Mouse (Mus musculus) forebrain, embryonic 16.5 days (tissue): ENCODE measurements around the gene Tmem9. TPM values are rescaled to one million over a fixed set of nuclear protein-coding genes. Genes with fewer than 3 reads are reported as not detected.
A peak's percentile ranks its signal among the peaks of the same experiment; 100 is the strongest.

ENCODE experiments used
- ATAC-seq: fragments of 200-750 bp; cut with Nextera tagmentation; 2 replicates; pipeline ENCODE4 v1.8.0; 2017; ENCODE audit warnings: mild to moderate bottlenecking, moderate library complexity
- H3K27ac ChIP-seq: fragments of 300-500 bp; sonication (generic); 2 replicates; pipeline ENCODE4 v1.5.1; 2014; ENCODE audit warnings: low read length, control low read depth
- H3K27me3 ChIP-seq: fragments of 300-500 bp; sonication (generic); replicated peaks from 2 replicates; pipeline ENCODE4 v1.6.1; 2014; ENCODE audit warnings: low read length; ENCODE audit not compliant: control insufficient read depth, insufficient read depth
- H3K36me3 ChIP-seq: fragments of 300-500 bp; sonication (generic); 2 replicates; pipeline ENCODE4 v1.6.1; 2014; ENCODE audit not compliant: control insufficient read depth, insufficient read depth
- H3K4me1 ChIP-seq: fragments of 300-500 bp; sonication (generic); replicated peaks from 2 replicates; pipeline ENCODE4 v1.6.1; 2014; ENCODE audit warnings: low read length; ENCODE audit not compliant: control insufficient read depth, insufficient read depth
- H3K4me2 ChIP-seq: fragments of 300-500 bp; sonication (generic); 2 replicates; pipeline ENCODE4 v1.6.1; 2014; ENCODE audit warnings: mild to moderate bottlenecking, low read length, control low read depth
- H3K4me3 ChIP-seq: fragments of 300-500 bp; sonication (generic); replicated peaks from 2 replicates; pipeline ENCODE4 v1.5.1; 2014; ENCODE audit warnings: mild to moderate bottlenecking, low read length, control low read depth
- H3K9ac ChIP-seq: fragments of 300-500 bp; sonication (generic); replicated peaks from 2 replicates; pipeline ENCODE4 v1.6.1; 2014; ENCODE audit warnings: low read depth, low read length, control low read depth
- H3K9me3 ChIP-seq: fragments of 300-500 bp; sonication (generic); 2 replicates; pipeline ENCODE4 v1.6.1; 2016; ENCODE audit warnings: low read length; ENCODE audit not compliant: control insufficient read depth
- WGBS: fragments of 180-500 bp; shearing (Covaris S2); extraction: QIAGEN DNeasy Blood & Tissue Kit; methylation state at CpG from one replicate; pipeline ENCODE4 v1.1.7; 2014; 5-methylcytosine and 5-hydroxymethylcytosine counted together
- polyA plus RNA-seq: library from polyadenylated mRNA; unstranded; fragments of >200 nt; fragmentation: Nextera tagmentation; extraction: Ambion mirVana; gene quantifications from 2 replicates; pipeline ENCODE4 v1.2.1, GENCODE M21; 2015

Gene Tmem9
- polyA plus RNA-seq, 1 experiment from 2014 or later = 146 TPM

DNA sequence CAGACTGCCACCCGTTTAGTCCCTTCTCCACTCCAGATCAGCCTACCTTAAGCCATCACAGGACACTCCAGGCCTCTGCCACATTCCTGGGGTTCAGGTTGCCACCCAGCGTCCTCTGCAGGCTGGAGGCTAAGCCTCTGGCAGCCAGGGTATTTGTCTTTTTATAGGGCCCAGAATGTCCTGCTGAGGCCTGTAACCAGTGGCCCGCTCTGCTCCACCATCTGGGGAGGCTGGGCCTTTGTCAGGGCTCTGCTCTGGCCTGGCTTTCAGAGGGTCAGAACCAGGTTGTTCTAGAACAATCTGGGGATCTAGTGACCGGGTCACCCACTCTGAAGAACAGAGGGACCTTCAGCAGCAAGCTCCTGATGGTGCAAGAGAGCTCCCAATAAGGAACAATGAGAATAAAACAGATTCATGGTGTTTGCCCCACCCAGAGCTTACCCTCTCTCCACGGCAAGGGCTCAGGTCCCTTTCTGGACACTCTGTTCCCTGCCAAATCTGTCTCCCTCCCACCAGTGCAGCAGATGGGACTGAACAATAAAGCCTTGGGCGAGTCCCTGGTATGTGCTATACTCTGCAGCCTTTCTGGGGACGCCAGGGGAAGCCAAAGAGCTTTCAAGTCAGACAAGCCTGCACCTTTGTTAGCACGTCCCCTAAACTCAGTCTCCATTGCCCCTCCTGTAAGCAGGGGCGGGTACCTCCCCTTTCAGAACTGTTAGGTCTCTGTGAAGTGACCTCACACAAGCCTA lies 53.3 kb downstream of the Tmem9 start:
- Histone ChIP-seq H3K9me3 (no peaks in the 10 kb centered on the region), H3K27me3 (no peaks in the 10 kb centered on the region), H3K4me1 (peaks cover 13% of the 10 kb centered on the region), H3K9ac (0 out of 2 replicates have a peak overlapping the region, but pooled peaks have one; percentile 27), H3K36me3 (no peaks in the 10 kb centered on the region), H3K4me2 (no peak overlapping the region), H3K4me3 (no peak overlapping the region), H3K27ac (no peak overlapping the region)
- ATAC-seq = peak; percentile 75
- whole genome bisulfite sequencing = 41% methylated on average over 9 of the region's 9 CpGs

DNA sequence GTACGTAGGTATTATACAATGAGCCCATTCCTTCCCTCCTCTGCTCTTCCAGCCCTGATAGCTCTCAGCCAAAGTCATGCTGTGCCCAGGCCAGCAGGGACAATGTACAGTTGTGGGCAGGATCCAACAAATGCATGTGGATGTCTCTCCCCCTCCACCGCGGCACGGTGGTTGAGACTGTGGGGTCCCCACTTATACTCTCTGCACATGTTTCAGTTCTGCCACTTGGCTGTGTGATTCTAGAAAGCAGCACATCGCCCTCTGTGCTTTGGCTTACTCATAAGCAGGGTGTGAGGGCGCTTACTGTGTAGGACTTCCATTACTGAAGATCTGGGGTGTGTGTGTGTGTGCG lies 53.8 kb downstream of the Tmem9 start:
- no peak overlapping the region for H3K4me3 ChIP-seq
- 66% methylated on average over 7 of the region's 7 CpGs for WGBS
- H3K36me3 ChIP-seq = no peaks in the 10 kb centered on the region
- H3K27me3 ChIP-seq = no peaks in the 10 kb centered on the region
- H3K9ac ChIP-seq = no peak overlapping the region
- H3K4me1 ChIP-seq = peaks cover 8% of the 10 kb centered on the region
- ATAC-seq = peak; percentile 47
- no peak overlapping the region for H3K27ac ChIP-seq
- H3K4me2 ChIP-seq = no peak overlapping the region
- H3K9me3 ChIP-seq = no peaks in the 10 kb centered on the region

DNA sequence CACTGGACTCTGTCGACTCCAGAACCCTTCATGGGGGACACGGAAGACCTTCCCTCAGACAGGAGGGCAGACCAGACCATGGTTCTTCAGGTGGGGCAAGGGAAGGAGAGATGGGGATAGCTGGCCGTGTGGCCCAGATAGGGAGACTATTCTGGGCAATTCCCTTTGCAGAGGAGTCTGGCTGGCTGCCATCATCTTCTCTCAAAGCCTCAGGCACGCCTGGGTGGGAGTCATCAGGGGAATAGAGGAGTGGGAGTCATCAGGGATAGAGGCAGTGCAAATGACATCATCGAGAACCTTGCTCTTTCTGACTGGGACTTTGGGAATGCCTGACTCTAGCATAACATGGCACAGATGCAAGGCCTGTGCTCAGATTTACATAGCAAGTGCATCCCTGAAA lies 56.0 kb downstream of the Tmem9 start:
- Histone ChIP-seq H3K4me3 (no peak overlapping the region), H3K36me3 (no peaks in the 10 kb centered on the region), H3K4me2 (no peak overlapping the region), H3K27me3 (no peaks in the 10 kb centered on the region), H3K9me3 (no peaks in the 10 kb centered on the region), H3K9ac (no peak overlapping the region), H3K27ac (no peak overlapping the region), H3K4me1 (peaks cover 6% of the 10 kb centered on the region)
- no peak for ATAC-seq
- WGBS = 61% methylated on average over 5 of the region's 5 CpGs

DNA sequence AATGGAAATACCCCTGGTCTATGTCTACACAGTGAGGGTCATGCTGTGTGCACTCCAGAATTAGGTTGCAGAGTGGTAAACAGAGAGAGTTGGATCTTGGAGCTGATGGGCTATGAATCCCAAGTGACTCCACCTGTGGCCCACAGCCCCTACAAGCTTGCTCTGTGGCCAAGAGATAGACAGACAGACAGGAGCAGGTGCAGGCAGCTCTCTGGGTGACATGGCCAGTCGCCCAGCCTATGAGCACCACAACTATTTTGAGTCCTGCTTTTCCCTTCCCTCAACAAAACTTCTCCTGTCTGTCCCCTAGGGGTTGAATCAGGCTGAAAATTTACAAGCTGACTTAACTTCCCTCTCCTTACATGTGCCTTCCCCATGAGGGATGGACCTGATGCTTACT lies 58.7 kb downstream of the Tmem9 start:
- no peaks in the 10 kb centered on the region for H3K36me3 ChIP-seq
- peaks cover 2% of the 10 kb centered on the region for H3K4me1 ChIP-seq
- no peaks in the 10 kb centered on the region for H3K9me3 ChIP-seq
- H3K27me3 ChIP-seq = no peaks in the 10 kb centered on the region
- H3K9ac ChIP-seq = no peak overlapping the region
- no peak overlapping the region for H3K4me3 ChIP-seq
- no peak overlapping the region for H3K4me2 ChIP-seq
- no peak for ATAC-seq
- WGBS = 50% methylated on average over 1 of the region's 1 CpGs
- no peak overlapping the region for H3K27ac ChIP-seq

DNA sequence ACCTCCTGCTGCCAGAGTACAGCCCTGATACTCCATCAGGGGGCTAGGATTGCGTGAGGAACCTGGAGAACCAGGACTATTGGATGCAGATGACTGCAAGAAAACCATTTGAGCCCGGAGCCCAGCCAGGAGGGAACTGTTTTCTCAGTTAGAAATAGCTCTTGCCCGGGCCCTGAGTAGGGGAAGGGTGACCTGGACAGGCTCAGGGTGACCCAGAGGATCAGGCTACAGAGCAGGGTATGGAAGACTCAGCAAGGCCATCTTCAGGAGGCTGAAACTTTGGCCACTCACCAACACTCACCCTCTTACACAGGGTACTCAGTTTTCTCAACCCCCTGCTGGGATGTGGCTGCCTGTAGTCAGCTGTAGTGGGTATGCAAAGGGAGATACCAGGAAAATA lies 59.6 kb downstream of the Tmem9 start:
- no peak for ATAC-seq
- Histone ChIP-seq H3K27me3 (no peaks in the 10 kb centered on the region), H3K9ac (no peak overlapping the region), H3K9me3 (no peaks in the 10 kb centered on the region), H3K36me3 (no peaks in the 10 kb centered on the region), H3K4me1 (no peaks in the 10 kb centered on the region; the same call in 1 of the 2 replicates), H3K4me3 (no peak overlapping the region), H3K4me2 (no peak overlapping the region), H3K27ac (no peak overlapping the region)
- WGBS = 67% methylated on average over 3 of the region's 3 CpGs

DNA sequence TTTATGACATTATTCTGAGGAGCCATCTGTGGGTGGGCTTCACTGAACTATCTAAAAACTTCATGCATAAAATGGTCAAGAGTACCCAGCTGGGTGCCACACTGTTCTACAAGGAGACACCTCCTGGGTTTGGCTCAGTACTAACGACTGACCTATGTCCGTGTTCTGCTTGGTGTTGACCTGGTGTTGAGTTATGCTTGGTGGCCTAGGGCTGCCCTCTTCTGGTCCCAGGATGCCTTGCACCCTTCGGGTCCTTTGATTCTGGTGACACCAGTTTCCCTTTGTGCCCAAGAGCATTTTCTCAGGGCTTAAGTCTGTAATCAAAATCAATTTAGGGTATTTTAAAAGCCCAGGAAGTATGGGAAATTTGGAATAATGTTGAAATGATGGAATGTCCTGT lies 68.1 kb downstream of the Tmem9 start:
- H3K4me1 ChIP-seq = no peaks in the 10 kb centered on the region
- no peak overlapping the region for H3K9ac ChIP-seq
- H3K27ac ChIP-seq = no peak overlapping the region
- no peaks in the 10 kb centered on the region for H3K36me3 ChIP-seq
- H3K27me3 ChIP-seq = no peaks in the 10 kb centered on the region
- no peak; the same call in 1 of the 2 replicates for ATAC-seq
- no peak overlapping the region for H3K4me2 ChIP-seq
- 11% methylated on average over 3 of the region's 3 CpGs for WGBS
- H3K4me3 ChIP-seq = no peak overlapping the region
- no peaks in the 10 kb centered on the region for H3K9me3 ChIP-seq

DNA sequence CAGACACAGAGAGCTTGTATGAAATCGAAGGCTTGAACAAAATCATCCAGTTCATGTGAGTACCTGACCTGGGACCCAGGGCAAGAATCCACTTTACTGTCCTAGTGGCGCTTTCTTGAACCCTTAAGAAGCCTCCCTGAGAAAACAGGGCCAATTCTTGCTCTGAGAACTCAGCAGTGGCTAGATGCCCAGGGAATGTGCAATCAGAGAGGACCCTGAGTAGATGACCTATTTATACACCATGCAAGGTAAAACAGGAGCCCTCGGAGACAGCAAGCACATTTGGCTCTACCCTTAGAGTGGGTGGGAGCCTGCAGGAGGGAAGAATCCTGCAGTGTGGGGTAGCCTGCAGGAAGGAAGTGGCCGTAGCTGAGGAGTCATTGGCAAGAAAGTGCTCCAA lies 69.7 kb downstream of the Tmem9 start:
- no peak for ATAC-seq
- no peaks in the 10 kb centered on the region for H3K4me1 ChIP-seq
- WGBS = 67% methylated on average over 4 of the region's 4 CpGs

DNA sequence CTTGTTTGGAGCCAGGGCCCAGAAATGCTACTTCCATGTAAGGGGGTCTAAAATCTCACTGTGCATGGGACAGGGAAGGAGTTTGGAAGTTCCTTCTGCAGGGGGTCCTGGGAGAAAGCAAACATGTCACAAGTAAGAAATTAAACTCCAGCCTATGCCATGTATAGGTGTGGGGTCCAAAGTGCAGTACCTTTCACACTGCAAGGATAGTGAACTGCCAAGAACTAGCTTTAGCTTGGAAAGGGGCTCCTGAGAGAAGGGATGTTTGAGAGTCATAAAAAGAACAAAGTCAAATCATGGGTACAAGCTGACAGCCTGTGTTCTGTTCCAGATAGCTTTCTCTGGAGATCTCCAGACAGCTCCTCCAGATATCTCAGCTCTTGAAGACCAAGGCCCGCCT lies 73.2 kb downstream of the Tmem9 start:
- Histone ChIP-seq H3K27ac (no peak overlapping the region), H3K4me2 (no peak overlapping the region), H3K4me3 (no peak overlapping the region), H3K9ac (no peak overlapping the region), H3K27me3 (no peaks in the 10 kb centered on the region), H3K9me3 (peaks cover 5% of the 10 kb centered on the region; the same call in 1 of the 2 replicates), H3K36me3 (no peaks in the 10 kb centered on the region), H3K4me1 (no peaks in the 10 kb centered on the region)
- 79% methylated on average over 1 of the region's 1 CpGs for WGBS
- ATAC-seq = no peak

More for the DNA sequence above, 69.7 kb downstream of the Tmem9 start:
- Histone ChIP-seq H3K4me3 (no peak overlapping the region), H3K27ac (no peak overlapping the region), H3K4me2 (no peak overlapping the region), H3K27me3 (no peaks in the 10 kb centered on the region), H3K9ac (no peak overlapping the region), H3K9me3 (peaks cover 5% of the 10 kb centered on the region; the same call in 1 of the 2 replicates), H3K36me3 (no peaks in the 10 kb centered on the region)
